Mouse (Mus musculus) C3H10T1/2 (cell line): Measurements from ENCODE around the gene Pilrb1. TPM values are rescaled to one million over a fixed set of nuclear protein-coding genes. Genes with fewer than 3 reads are reported as not detected.

Experiments
- polyA plus RNA-seq, 2 experiments: library from polyadenylated mRNA; unstranded; fragments of >200 nt; fragmentation: generic; extraction: Trizol; gene quantifications; one replicate each; pipeline ENCODE4 v1.2.1; 2012; ENCODE audit warnings: missing spikeins in 2 of 2

Gene Pilrb1
- under 1 TPM in 1 of 2 experiments, not detected in 1; 0.15 TPM for polyA plus RNA-seq

DNA sequence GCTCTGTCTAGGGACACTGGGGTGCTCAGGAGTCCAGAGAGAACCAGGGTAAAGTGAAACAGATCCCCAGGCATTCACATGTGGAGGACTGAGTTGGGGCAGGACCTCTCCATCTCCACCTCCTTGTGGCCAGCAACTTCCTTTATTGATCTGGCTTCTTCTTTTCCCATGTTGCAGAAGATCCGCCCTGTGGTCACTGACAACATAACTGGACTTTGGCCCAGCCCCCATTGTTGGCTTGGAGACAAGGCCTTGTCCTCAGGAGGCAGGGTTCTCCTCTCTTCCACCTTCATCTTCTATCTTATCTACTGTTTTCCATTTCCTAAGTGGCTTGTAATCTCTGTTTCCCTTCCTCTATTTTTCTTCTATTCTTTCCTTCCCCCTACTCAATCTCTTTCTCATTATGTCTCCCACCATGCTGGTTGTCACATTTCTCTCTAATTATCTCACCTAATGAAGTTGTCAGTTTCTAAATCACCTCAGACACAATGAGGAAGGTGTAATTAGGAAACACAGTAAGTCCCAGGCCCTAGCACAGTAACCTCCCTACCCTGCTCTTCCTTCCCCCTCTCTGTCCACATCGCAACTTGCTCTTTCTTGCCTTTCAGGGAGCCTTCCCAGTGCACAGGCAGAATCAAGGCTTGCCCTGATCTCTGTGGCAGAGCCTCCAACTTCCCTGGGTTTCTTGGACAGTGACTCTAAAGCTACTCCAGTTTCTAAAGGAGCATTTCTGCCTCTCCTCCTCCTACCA lies at the start of gene Pilrb1:
Pilrb1 (minus strand) TSS at position 147 of the 751 bp plus-strand sequence.

DNA sequence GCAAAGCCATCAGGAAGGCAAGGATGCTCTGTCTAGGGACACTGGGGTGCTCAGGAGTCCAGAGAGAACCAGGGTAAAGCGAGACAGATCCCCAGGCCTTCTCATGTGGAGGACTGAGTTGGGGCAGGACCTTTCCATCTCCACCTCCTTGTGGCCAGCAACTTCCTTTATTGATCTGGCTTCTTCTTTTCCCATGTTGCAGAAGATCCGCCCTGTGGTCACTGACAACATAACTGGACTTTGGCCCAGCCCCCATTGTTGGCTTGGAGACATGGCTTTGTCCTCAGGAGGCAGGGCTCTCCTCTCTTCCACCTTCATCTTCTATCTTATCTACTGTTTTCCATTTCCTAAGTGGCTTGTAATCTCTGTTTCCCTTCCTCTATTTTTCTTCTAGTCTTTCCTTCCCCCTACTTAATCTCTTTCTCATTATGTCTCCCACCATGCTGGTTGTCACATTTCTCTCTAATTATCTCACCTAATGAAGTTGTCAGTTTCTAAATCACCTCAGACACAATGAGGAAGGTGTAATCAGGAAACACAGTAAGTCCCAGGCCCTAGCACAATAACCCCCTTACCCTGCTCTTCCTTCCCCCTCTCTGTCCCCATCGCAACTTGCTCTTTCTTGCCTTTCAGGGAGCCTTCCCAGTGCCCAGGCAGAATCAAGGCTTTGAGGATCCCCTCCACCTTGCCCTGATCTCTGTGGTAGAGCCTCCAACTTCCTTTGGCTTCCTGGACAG lies 13.9 kb upstream of the Pilrb1 start, which contains the start of gene Pilrb2:
Pilrb2 (minus strand) TSS at position 172 of the 737 bp plus-strand sequence.

GRCm38 (mm10) chr5:137835966-137836520 lies 21.9 kb downstream of the Pilrb1 start, which contains the start of gene Pilra:
Gene Pilra (minus strand): TSS chr5:137836281.

Other genes with a start within 250 kb of the Pilrb1 start
- gene Pcolce, start 244.3 kb downstream of the Pilrb1 start, polyA plus RNA-seq, result 1,000 to 10,000 TPM; 1,118 to 1,655 TPM
- under 1 TPM; 0.23 to 0.85 TPM for gene Fbxo24, start 229.1 kb downstream of the Pilrb1 start, polyA plus RNA-seq
- gene Lrch4, start 229.0 kb downstream of the Pilrb1 start, polyA plus RNA-seq, result 10 to 100 TPM; 14.3 to 16.6 TPM
- gene Gm20605, start 228.9 kb downstream of the Pilrb1 start, polyA plus RNA-seq, result 1 to 10 TPM; 1.4 to 6.0 TPM
- gene Sap25, start 216.8 kb downstream of the Pilrb1 start, polyA plus RNA-seq, result 1 to 10 TPM; 1.8 to 9.1 TPM
- gene Irs3, start 212.4 kb downstream of the Pilrb1 start, polyA plus RNA-seq, result under 1 TPM; 0.02 to 0.06 TPM
- 10 to 100 TPM in 1 of 2 experiments, 1 to 10 TPM in 1; 6.6 to 11.1 TPM for gene Agfg2, start 173.4 kb downstream of the Pilrb1 start, polyA plus RNA-seq
- 1 to 10 TPM; 1.7 to 6.6 TPM for gene Nyap1, start 116.5 kb downstream of the Pilrb1 start, polyA plus RNA-seq
- gene Tsc22d4, start 112.4 kb downstream of the Pilrb1 start, polyA plus RNA-seq, result 10 to 100 TPM; 42.1 to 98.9 TPM
- gene Ppp1r35, start 79.3 kb downstream of the Pilrb1 start, polyA plus RNA-seq, result 10 to 100 TPM; 32.9 to 38.5 TPM
- gene Mepce, start 70.5 kb downstream of the Pilrb1 start, polyA plus RNA-seq, result 10 to 100 TPM; 34.7 to 57.8 TPM
- 1 to 10 TPM in 1 of 2 experiments, under 1 TPM in 1; 0.36 to 7.1 TPM for gene Zcwpw1, start 70.3 kb downstream of the Pilrb1 start, polyA plus RNA-seq
- not detected for gene Pilra, start 21.8 kb downstream of the Pilrb1 start, polyA plus RNA-seq
- under 1 TPM in 1 of 2 experiments, not detected in 1; 0.04 TPM for gene Pilrb2, start 13.7 kb upstream of the Pilrb1 start, polyA plus RNA-seq
- gene Cyp3a13, start 63.5 kb upstream of the Pilrb1 start, polyA plus RNA-seq, result not detected
- gene Gjc3, start 105.0 kb upstream of the Pilrb1 start, polyA plus RNA-seq, result under 1 TPM in 1 of 2 experiments, not detected in 1; 0.01 TPM
- gene Azgp1, start 123.4 kb upstream of the Pilrb1 start, polyA plus RNA-seq, result not detected
- not detected for gene Smok3a, start 163.2 kb upstream of the Pilrb1 start, polyA plus RNA-seq
- gene Smok3b, start 163.3 kb upstream of the Pilrb1 start, polyA plus RNA-seq, result not detected
- not detected for gene Smok3c, start 195.1 kb upstream of the Pilrb1 start, polyA plus RNA-seq
- 1 to 10 TPM in 1 of 2 experiments, under 1 TPM in 1; 0.23 to 4.5 TPM for gene Zkscan1, start 227.0 kb upstream of the Pilrb1 start, polyA plus RNA-seq